Mouse (Mus musculus) NIH3T3 (cell line): ENCODE results near the gene Map10.

Experiments used
- DNase-seq: peaks from one replicate; pipeline ENCODE4 v3.0.0-alpha.2; 2012; ENCODE audit warnings: low read depth

The Map10 gene

GRCm38 (mm10) chr8:125670420-125670819 lies 802 bp downstream of the Map10 start:
- no peak for DNase-seq

- DNase-seq, result no peak
Measured at GRCm38 (mm10) chr8:125670906-125671305, 1.3 kb downstream of the Map10 start.

- no peak for DNase-seq
Measured at GRCm38 (mm10) chr8:125671371-125671770, 1.8 kb downstream of the Map10 start.

- no peak for DNase-seq
Measured at GRCm38 (mm10) chr8:125675796-125676195, 6.2 kb downstream of the Map10 start.

GRCm38 (mm10) chr8:125677484-125677883 lies 7.9 kb downstream of the Map10 start:
- no peak for DNase-seq

GRCm38 (mm10) chr8:125678854-125679648 lies 9.4 kb downstream of the Map10 start:
- DNase-seq, result no peak

GRCm38 (mm10) chr8:125680851-125681408 lies 11.3 kb downstream of the Map10 start:
- no peak for DNase-seq

GRCm38 (mm10) chr8:125685216-125685760 lies 15.7 kb downstream of the Map10 start:
- DNase-seq, result no peak

GRCm38 (mm10) chr8:125686221-125686865 lies 16.7 kb downstream of the Map10 start:
- DNase-seq, result no peak

- no peak for DNase-seq
Measured at GRCm38 (mm10) chr8:125690166-125690915, 20.7 kb downstream of the Map10 start.

- no peak for DNase-seq
Measured at GRCm38 (mm10) chr8:125690961-125691360, 21.3 kb downstream of the Map10 start.

GRCm38 (mm10) chr8:125692447-125692846 lies 22.8 kb downstream of the Map10 start:
- DNase-seq, result peak; percentile 26

- DNase-seq, result peak; percentile 23
Measured at GRCm38 (mm10) chr8:125693197-125693596, 23.6 kb downstream of the Map10 start.

GRCm38 (mm10) chr8:125695951-125696350 lies 26.3 kb downstream of the Map10 start:
- DNase-seq, result no peak

- DNase-seq, result no peak
Measured at GRCm38 (mm10) chr8:125699391-125700025, 29.9 kb downstream of the Map10 start.

- DNase-seq, result no peak
Measured at GRCm38 (mm10) chr8:125700407-125700806, 30.8 kb downstream of the Map10 start.

GRCm38 (mm10) chr8:125702868-125703473 lies 33.4 kb downstream of the Map10 start:
- DNase-seq, result no peak

GRCm38 (mm10) chr8:125704434-125704833 lies 34.8 kb downstream of the Map10 start:
- DNase-seq, result no peak

GRCm38 (mm10) chr8:125705816-125706215 lies 36.2 kb downstream of the Map10 start:
- DNase-seq, result no peak

- no peak for DNase-seq
Measured at GRCm38 (mm10) chr8:125709171-125709570, 39.6 kb downstream of the Map10 start.

- DNase-seq, result no peak
Measured at GRCm38 (mm10) chr8:125711514-125711913, 41.9 kb downstream of the Map10 start.
